Mouse (Mus musculus): ENCODE measurements at regions not wholly inside any gene's neighbourhood (a gene's known extent, or its start where the extent isn't known, plus 50 kb on each side); places are given as distances from the start of the nearest gene placed in this dataset.
A peak's percentile ranks its signal among the peaks of the same experiment; 100 is the strongest.
"Not testable (repeated sequence)": the region's sequence is repeated elsewhere in the genome, so short reads cannot be mapped to it uniquely, and the experiment has no call there.

GRCm38 (mm10) chr3:80079801-80080418 is 195.6 kb downstream of the Fam198b start:
- peak; percentile 28 for DNase-seq (ENCODE audit: low read depth, low spot score)

GRCm38 (mm10) chr3:80081210-80081609 is 196.9 kb downstream of the Fam198b start:
- no peak for DNase-seq (ENCODE audit: low read depth, low spot score)

GRCm38 (mm10) chr3:80082780-80083519 is 198.6 kb downstream of the Fam198b start:
- no peak for DNase-seq (ENCODE audit: low read depth, low spot score)

- no peak for DNase-seq (ENCODE audit: low read depth, low spot score)
These were observed 199.8 kb downstream of the Fam198b start for GRCm38 (mm10) chr3:80084168-80084567.

- DNase-seq (ENCODE audit: low read depth, low spot score): no peak
These were observed 215.3 kb downstream of the Fam198b start for GRCm38 (mm10) chr3:80099625-80100024.

- DNase-seq (ENCODE audit: low read depth, low spot score): no peak
These were observed 235.9 kb downstream of the Fam198b start for GRCm38 (mm10) chr3:80120177-80120736.

GRCm38 (mm10) chr3:80123666-80124065 is 239.3 kb downstream of the Fam198b start:
- no peak for DNase-seq (ENCODE audit: low read depth, low spot score)

GRCm38 (mm10) chr3:80124621-80125020 is 240.3 kb downstream of the Fam198b start:
- DNase-seq (ENCODE audit: low read depth, low spot score): no peak

GRCm38 (mm10) chr3:80141697-80142096 is 257.4 kb downstream of the Fam198b start:
- no peak for DNase-seq (ENCODE audit: low read depth, low spot score)

- DNase-seq (ENCODE audit: low read depth, low spot score): no peak
These were observed 276.1 kb downstream of the Fam198b start for GRCm38 (mm10) chr3:80160473-80160872.

- no peak for DNase-seq (ENCODE audit: low read depth, low spot score)
These were observed 297.4 kb downstream of the Fam198b start for GRCm38 (mm10) chr3:80181749-80182148.

- not testable (repeated sequence) for DNase-seq (ENCODE audit: low read depth, low spot score)
These were observed 297.8 kb downstream of the Fam198b start for GRCm38 (mm10) chr3:80182161-80182560.

- DNase-seq (ENCODE audit: low read depth, low spot score): no peak
These were observed 303.1 kb downstream of the Fam198b start for GRCm38 (mm10) chr3:80187406-80187805.

- no peak for DNase-seq (ENCODE audit: low read depth, low spot score)
These were observed 316.6 kb downstream of the Fam198b start for GRCm38 (mm10) chr3:80200904-80201303.

- no peak for DNase-seq (ENCODE audit: low read depth, low spot score)
These were observed 320.5 kb downstream of the Fam198b start for GRCm38 (mm10) chr3:80204821-80205220.

GRCm38 (mm10) chr3:80205351-80205750 is 321.0 kb downstream of the Fam198b start:
- DNase-seq (ENCODE audit: low read depth, low spot score): no peak

- no peak for DNase-seq (ENCODE audit: low read depth, low spot score)
These were observed 322.7 kb downstream of the Fam198b start for GRCm38 (mm10) chr3:80207022-80207421.

GRCm38 (mm10) chr3:80208028-80208427 is 323.7 kb downstream of the Fam198b start:
- no peak for DNase-seq (ENCODE audit: low read depth, low spot score)

- DNase-seq (ENCODE audit: low read depth, low spot score): no peak
These were observed 325.3 kb downstream of the Fam198b start for GRCm38 (mm10) chr3:80209596-80209995.

GRCm38 (mm10) chr3:80211323-80212109 is 327.2 kb downstream of the Fam198b start:
- DNase-seq (ENCODE audit: low read depth, low spot score): no peak

GRCm38 (mm10) chr3:80248611-80249010 is 364.3 kb downstream of the Fam198b start:
- no peak for DNase-seq (ENCODE audit: low read depth, low spot score)

GRCm38 (mm10) chr3:80249974-80250373 is 365.6 kb downstream of the Fam198b start:
- DNase-seq (ENCODE audit: low read depth, low spot score): no peak

Measured in WW6 (cell line).